Mouse (Mus musculus): ENCODE data around the gene Zfhx3. TPM values are rescaled to one million over a fixed set of nuclear protein-coding genes. Genes with fewer than 3 reads are reported as not detected.

Gene Zfhx3
- total RNA-seq, 2 experiments from 2014 or later, result 3.4 to 4.3 TPM

- DNase-seq (ENCODE audit: extremely low spot score in 1 of 2, low spot score in 1 of 2), result no peak
Measured at GRCm38 (mm10) chr8:108897347-108898100, 955.1 kb downstream of the Zfhx3 start.

- DNase-seq (ENCODE audit: extremely low spot score in 1 of 2, low spot score in 1 of 2), result no peak
Measured at GRCm38 (mm10) chr8:108899251-108899771, 956.9 kb downstream of the Zfhx3 start.

GRCm38 (mm10) chr8:108900541-108900940 is 958.1 kb downstream of the Zfhx3 start:
- no peak for DNase-seq (ENCODE audit: extremely low spot score in 1 of 2, low spot score in 1 of 2)

- DNase-seq (ENCODE audit: extremely low spot score in 1 of 2, low spot score in 1 of 2), result no peak
Measured at GRCm38 (mm10) chr8:108901208-108901607, 958.8 kb downstream of the Zfhx3 start.

- no peak for DNase-seq (ENCODE audit: extremely low spot score in 1 of 2, low spot score in 1 of 2)
Measured at GRCm38 (mm10) chr8:108903550-108903949, 961.1 kb downstream of the Zfhx3 start.

- no peak for DNase-seq (ENCODE audit: extremely low spot score in 1 of 2, low spot score in 1 of 2)
Measured at GRCm38 (mm10) chr8:108904288-108904971, 962.0 kb downstream of the Zfhx3 start.

DNA sequence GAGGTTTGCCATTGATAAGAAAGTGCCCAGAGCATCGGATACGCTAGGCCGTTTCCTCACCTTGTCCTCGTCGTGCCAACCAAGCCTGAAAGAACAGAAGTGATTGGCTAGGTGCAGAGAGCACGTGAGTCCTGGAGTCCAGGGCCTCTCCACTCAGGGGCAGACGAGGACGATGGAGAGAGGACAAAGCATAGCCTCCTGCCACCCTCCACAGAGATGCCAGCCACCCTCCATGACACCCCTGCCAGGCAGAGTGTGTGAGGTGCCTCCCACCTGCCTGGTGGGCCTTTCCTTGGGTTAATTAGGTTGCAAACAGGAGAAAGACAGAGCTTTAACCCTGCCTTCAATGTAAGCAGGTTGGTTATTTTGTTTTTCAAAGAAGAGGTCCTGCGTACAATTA is 965.6 kb downstream of the Zfhx3 start:
- no peak for DNase-seq (ENCODE audit: extremely low spot score in 1 of 2, low spot score in 1 of 2)

DNA sequence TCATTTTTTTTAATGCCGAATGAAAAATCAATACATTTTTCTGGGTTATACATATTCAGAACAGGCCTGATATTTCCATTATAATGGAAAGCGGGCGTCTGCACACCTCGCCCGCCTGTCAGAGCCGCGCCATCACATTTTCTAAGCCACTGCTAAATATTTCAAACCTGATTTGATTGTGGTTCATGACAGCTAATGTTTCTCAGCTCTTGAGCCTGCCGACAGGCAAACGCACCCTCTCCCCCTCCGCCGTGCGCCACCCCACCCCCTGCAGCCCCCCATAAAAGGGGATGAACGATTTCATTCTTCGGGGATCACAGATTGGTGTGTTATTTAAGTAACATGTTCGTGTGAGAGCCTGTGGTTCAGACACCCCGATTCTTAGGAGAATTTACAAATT is 966.1 kb downstream of the Zfhx3 start:
- DNase-seq (ENCODE audit: extremely low spot score in 1 of 2, low spot score in 1 of 2), result no peak

- DNase-seq (ENCODE audit: extremely low spot score in 1 of 2, low spot score in 1 of 2), result no peak
Measured at GRCm38 (mm10) chr8:108909035-108909434, 966.6 kb downstream of the Zfhx3 start.

- DNase-seq (ENCODE audit: extremely low spot score in 1 of 2, low spot score in 1 of 2), result no peak
Measured at GRCm38 (mm10) chr8:108909455-108909854, 967.0 kb downstream of the Zfhx3 start.

- DNase-seq (ENCODE audit: extremely low spot score in 1 of 2, low spot score in 1 of 2), result no peak
Measured at GRCm38 (mm10) chr8:108910843-108911242, 968.4 kb downstream of the Zfhx3 start.

DNA sequence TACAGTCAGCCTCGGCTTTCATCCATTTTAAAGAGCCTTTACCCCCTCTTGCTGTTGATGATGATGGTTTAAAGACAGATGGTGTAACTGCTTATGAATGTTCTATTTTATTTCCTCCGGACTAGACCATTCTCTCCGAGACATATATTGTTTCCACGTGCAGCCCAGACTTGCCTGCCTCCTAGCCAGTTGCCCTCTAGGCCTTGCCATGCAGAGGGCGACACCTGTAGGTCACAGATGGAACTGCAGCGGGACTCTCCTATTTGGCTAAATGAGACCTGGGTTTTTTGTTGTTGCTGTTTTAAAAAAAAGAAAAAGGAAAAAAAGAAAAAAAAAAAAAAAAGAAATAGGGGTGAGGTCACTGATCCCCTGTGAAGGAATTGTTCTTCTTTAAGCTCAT is 969.1 kb downstream of the Zfhx3 start:
- peak; percentile 67 to 96 for DNase-seq (ENCODE audit: extremely low spot score in 1 of 2, low spot score in 1 of 2)

DNA sequence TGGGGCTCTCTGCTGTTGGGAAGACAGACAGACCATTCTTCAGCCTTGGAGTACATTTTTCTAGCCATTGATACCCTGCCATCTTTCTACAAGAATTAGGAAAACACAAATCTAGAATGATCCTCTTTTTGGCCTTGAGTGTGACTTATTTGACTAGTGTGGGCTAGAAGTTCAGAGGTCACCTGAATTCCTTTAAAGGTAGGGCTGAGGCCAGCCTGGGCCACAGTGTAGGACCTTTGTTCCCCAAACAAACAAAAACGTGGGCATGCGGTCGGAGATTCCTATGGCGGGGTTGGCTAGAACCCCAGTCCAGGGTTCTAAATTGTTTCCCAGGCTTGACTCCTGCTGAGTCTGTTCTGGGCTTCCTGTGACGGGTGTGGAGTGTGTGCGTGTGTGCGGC is 970.6 kb downstream of the Zfhx3 start:
- DNase-seq (ENCODE audit: extremely low spot score in 1 of 2, low spot score in 1 of 2), result no peak

DNA sequence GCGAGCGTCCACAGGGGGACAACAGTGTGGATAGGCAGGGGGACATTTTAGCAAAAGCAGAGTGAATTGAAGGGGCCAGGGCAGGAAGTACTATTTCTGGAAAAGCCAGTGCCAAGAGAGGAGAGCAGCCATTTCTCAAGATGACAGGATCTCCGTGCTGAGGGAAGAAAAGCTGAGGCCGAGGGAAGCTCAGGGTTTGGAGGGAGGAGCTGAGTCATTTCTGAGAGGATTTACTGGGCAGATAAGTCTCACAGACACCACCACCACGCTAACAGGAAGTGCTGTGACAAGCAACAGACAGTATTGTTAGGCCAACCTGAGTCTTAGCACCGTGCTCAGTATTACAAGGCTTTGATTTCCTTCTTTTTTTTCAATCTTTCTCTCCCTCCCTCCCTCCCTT is 973.0 kb downstream of the Zfhx3 start:
- DNase-seq (ENCODE audit: extremely low spot score in 1 of 2, low spot score in 1 of 2), result no peak

DNA sequence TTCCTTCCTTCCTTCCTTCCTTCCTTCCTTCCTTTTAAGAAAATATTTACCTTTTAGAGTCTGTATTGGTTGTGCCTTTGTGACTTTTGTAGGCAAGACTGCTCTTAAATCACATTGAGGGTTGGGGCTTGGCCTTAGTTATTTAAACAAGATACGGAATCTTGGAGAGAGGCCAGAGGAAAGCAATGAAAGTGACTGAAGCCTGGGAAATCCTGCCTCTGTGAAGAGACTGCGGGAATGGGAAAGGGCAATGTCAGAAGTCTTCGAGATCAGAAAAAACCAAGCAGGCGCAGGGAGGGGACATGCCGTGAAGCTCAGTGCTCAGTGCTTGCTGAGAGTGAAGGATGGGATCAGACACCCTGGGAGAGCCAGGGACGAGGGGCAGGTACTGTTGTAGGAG is 973.4 kb downstream of the Zfhx3 start:
- DNase-seq (ENCODE audit: extremely low spot score in 1 of 2, low spot score in 1 of 2), result no peak

DNA sequence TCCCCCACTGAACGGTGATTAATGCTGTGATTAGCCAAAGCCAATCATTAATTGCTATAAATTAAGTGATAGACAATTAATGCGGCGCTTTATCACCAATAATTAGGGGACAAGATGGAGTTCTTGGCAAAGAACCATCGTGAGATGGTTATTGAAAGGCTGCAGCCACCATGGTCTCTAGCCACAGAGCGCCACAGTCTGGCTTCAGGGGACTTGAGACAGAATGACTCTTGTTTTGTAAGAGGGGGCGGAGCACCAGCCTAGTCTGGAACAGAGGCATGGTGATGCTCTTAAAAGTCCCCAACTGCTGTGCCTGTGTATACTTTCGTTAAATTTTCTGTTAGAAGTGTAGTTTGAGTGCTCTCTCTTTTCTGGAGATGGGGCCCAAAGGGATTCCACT is 977.7 kb downstream of the Zfhx3 start:
- DNase-seq (ENCODE audit: extremely low spot score in 1 of 2, low spot score in 1 of 2), result no peak

GRCm38 (mm10) chr8:108923161-108923560 is 980.7 kb downstream of the Zfhx3 start:
- no peak for DNase-seq (ENCODE audit: extremely low spot score in 1 of 2, low spot score in 1 of 2)

DNA sequence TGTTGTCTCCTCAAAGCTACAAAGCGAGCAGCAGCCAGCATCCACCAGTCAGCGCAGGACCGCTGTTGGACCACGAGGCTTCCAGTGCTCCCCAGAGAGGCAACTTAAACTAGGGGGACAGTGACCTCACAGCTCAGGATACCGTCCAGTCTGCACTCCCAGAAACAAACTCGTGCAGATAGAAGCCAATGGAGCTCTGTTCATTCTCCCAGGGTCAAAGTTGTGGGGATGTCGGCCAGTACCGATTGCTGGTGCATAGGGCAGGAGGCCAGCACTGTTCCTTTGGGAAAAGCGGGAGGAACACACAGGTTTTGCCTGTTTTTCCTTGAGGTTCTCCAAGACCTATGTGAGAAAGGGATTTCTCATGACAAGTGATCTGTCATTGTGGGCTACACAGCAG is 982.1 kb downstream of the Zfhx3 start:
- DNase-seq (ENCODE audit: extremely low spot score in 1 of 2, low spot score in 1 of 2), result no peak

GRCm38 (mm10) chr8:108926106-108926505 is 983.7 kb downstream of the Zfhx3 start:
- DNase-seq (ENCODE audit: extremely low spot score in 1 of 2, low spot score in 1 of 2), result no peak

GRCm38 (mm10) chr8:108930635-108931034 is 988.2 kb downstream of the Zfhx3 start:
- DNase-seq (ENCODE audit: extremely low spot score in 1 of 2, low spot score in 1 of 2), result no peak

GRCm38 (mm10) chr8:108931837-108932236 is 989.4 kb downstream of the Zfhx3 start:
- peak in 1 of 2 experiments; percentile 17 for DNase-seq (ENCODE audit: extremely low spot score in 1 of 2, low spot score in 1 of 2)

DNA sequence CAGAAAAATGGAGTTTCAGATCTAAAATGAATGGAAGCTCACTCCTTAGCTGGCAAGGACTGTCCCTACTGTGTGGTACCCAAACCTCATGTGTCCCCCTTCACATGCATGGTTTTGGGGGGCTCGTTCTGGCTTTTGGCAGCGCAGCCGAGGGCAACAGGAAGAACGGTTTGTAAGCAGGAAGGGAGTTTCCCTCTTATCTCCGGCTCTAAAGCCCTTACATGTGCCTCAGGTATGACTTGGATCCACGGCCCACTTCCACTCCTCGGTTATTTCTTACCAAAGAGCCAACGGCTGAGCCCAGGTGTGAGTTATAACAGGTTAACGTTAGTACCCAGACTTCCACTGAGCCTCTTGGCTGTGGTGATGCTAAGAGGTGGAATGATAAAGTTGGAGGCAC is 990.3 kb downstream of the Zfhx3 start:
- DNase-seq (ENCODE audit: extremely low spot score in 1 of 2, low spot score in 1 of 2), result no peak

All from layer of hippocampus, postnatal 25 days (tissue).